Mouse (Mus musculus): Measurements from ENCODE around the gene Plce1. TPM values are rescaled to one million over a fixed set of nuclear protein-coding genes. Genes with fewer than 3 reads are reported as not detected.

Plce1 gene
- polyA plus RNA-seq, 1 experiment from 2014 or later, result 4.3 TPM

Other genes starting within 250 kb of the Plce1 start
- gene Lgi1, start 216.6 kb upstream of the Plce1 start, polyA plus RNA-seq (2014; fragmentation: Nextera tagmentation; extraction: Ambion mirVana), result 15.0 and 15.1 TPM in 2 replicates
- 0.86 and 1.5 TPM in 2 replicates for gene Slc35g1, start 85.1 kb upstream of the Plce1 start, polyA plus RNA-seq (2014; fragmentation: Nextera tagmentation; extraction: Ambion mirVana)

All from midbrain, embryonic 14.5 days (tissue).